Mouse (Mus musculus) forebrain, embryonic 14.5 days (tissue): ENCODE data around the gene Cep131. TPM values are rescaled to one million over a fixed set of nuclear protein-coding genes. Genes with fewer than 3 reads are reported as not detected.

Experiments used
- ATAC-seq: fragments of 200-750 bp; cut with Nextera tagmentation; 2 replicates; pipeline ENCODE4 v1.8.0; 2017; ENCODE audit warnings: mild to moderate bottlenecking, moderate library complexity
- DNase-seq: peaks from one replicate; pipeline ENCODE4 v3.0.0-alpha.2; 2015; ENCODE audit warnings: low spot score
- H3K27ac ChIP-seq: fragments of 300-500 bp; sonication (generic); 2 replicates; pipeline ENCODE4 v1.5.1; 2014; ENCODE audit warnings: low read depth, mild to moderate bottlenecking, control low read depth, low read length, moderate library complexity
- H3K27me3 ChIP-seq: fragments of 300-500 bp; sonication (generic); replicated peaks from 2 replicates; pipeline ENCODE4 v1.6.1; 2014; ENCODE audit warnings: low read length, control low read depth, mixed read lengths; ENCODE audit not compliant: control insufficient read depth, insufficient read depth
- H3K36me3 ChIP-seq: fragments of 300-500 bp; sonication (generic); 2 replicates; pipeline ENCODE4 v1.6.1; 2014; ENCODE audit warnings: low read length, control low read depth; ENCODE audit not compliant: control insufficient read depth, insufficient read depth
- H3K4me1 ChIP-seq: fragments of 300-500 bp; sonication (generic); 2 replicates; pipeline ENCODE4 v1.6.1; 2014; ENCODE audit warnings: antibody characterized with exemption, low read length, control low read depth; ENCODE audit not compliant: control insufficient read depth, insufficient read depth
- H3K4me2 ChIP-seq: fragments of 300-500 bp; sonication (generic); 2 replicates; pipeline ENCODE4 v1.6.1; 2014; ENCODE audit warnings: mild to moderate bottlenecking, control low read depth, low read length
- H3K4me3 ChIP-seq: fragments of 300-500 bp; sonication (generic); 2 replicates; pipeline ENCODE4 v1.5.1; 2014; ENCODE audit warnings: low read depth, low read length, control low read depth
- H3K9ac ChIP-seq: fragments of 300-500 bp; sonication (generic); 2 replicates; pipeline ENCODE4 v1.6.1; 2014; ENCODE audit warnings: mild to moderate bottlenecking, low read length, control low read depth, moderate library complexity
- H3K9me3 ChIP-seq: fragments of 300-500 bp; sonication (generic); replicated peaks from 2 replicates; pipeline ENCODE4 v1.6.1; 2016; ENCODE audit warnings: low read length, control low read depth, mixed read lengths; ENCODE audit not compliant: control insufficient read depth
- WGBS: fragments of 180-500 bp; shearing (Covaris S2); extraction: QIAGEN DNeasy Blood & Tissue Kit; methylation state at CpG from one replicate; pipeline ENCODE4 v1.1.7; 2014; 5-methylcytosine and 5-hydroxymethylcytosine counted together
- polyA plus RNA-seq: library from polyadenylated mRNA; unstranded; fragments of >200 nt; fragmentation: Nextera tagmentation; extraction: Ambion mirVana; gene quantifications from 2 replicates; pipeline ENCODE4 v1.2.1, GENCODE M21; 2014

Gene Cep131
- polyA plus RNA-seq, 1 experiment from 2014 or later = 27.2 TPM

- ATAC-seq (no peak), DNase-seq (no peak)
- Histone ChIP-seq H3K4me2 (no peak overlapping the region), H3K36me3 (peaks cover 63% of the 10 kb centered on the region), H3K4me3 (no peak overlapping the region), H3K27ac (no peak overlapping the region), H3K27me3 (no peaks in the 10 kb centered on the region), H3K4me1 (no peaks in the 10 kb centered on the region), H3K9me3 (no peaks in the 10 kb centered on the region), H3K9ac (no peak overlapping the region)
- WGBS = 85% methylated on average over 9 of the region's 9 CpGs
Observed at GRCm38 (mm10) chr11:120107796-120108195, 21.2 kb upstream of the Cep131 start.

GRCm38 (mm10) chr11:120107026-120107425, 20.4 kb upstream of the Cep131 start:
- WGBS = 82% methylated on average over 2 of the region's 2 CpGs
- DNase-seq = no peak

GRCm38 (mm10) chr11:120103431-120103997, 16.9 kb upstream of the Cep131 start:
- Histone ChIP-seq H3K4me3 (no peak overlapping the region), H3K9ac (no peak overlapping the region), H3K36me3 (peaks cover 47% of the 10 kb centered on the region), H3K9me3 (no peaks in the 10 kb centered on the region), H3K27me3 (no peaks in the 10 kb centered on the region), H3K4me2 (no peak overlapping the region), H3K27ac (no peak overlapping the region), H3K4me1 (peaks cover 4% of the 10 kb centered on the region; the same call in 1 of the 2 replicates)
- no peak for ATAC-seq
- DNase-seq = no peak
- WGBS = 96% methylated on average over 3 of the region's 3 CpGs

More at GRCm38 (mm10) chr11:120107026-120107425, 20.4 kb upstream of the Cep131 start:
- Histone ChIP-seq H3K9ac (no peak overlapping the region), H3K9me3 (no peaks in the 10 kb centered on the region), H3K36me3 (peaks cover 63% of the 10 kb centered on the region), H3K4me2 (no peak overlapping the region), H3K4me3 (no peak overlapping the region), H3K27me3 (no peaks in the 10 kb centered on the region), H3K4me1 (no peaks in the 10 kb centered on the region), H3K27ac (no peak overlapping the region)
- ATAC-seq = no peak

- no peaks in the 10 kb centered on the region for H3K27me3 ChIP-seq
- H3K4me2 ChIP-seq = no peak overlapping the region
- no peak overlapping the region for H3K27ac ChIP-seq
- no peak overlapping the region for H3K4me3 ChIP-seq
- ATAC-seq (no peak), DNase-seq (peak; percentile 81)
- 6% methylated on average over 3 of the region's 3 CpGs for WGBS
- peaks cover 37% of the 10 kb centered on the region for H3K36me3 ChIP-seq
- H3K9ac ChIP-seq = no peak overlapping the region
- H3K4me1 ChIP-seq = peaks cover 12% of the 10 kb centered on the region
- H3K9me3 ChIP-seq = no peaks in the 10 kb centered on the region
Observed at GRCm38 (mm10) chr11:120101036-120101435, 14.4 kb upstream of the Cep131 start.

- Histone ChIP-seq H3K36me3 (peaks cover 36% of the 10 kb centered on the region), H3K9me3 (no peaks in the 10 kb centered on the region), H3K27me3 (no peaks in the 10 kb centered on the region), H3K27ac (peak within 1 kb of the TSS; percentile 92), H3K4me1 (peaks cover 12% of the 10 kb centered on the region), H3K4me3 (peak within 1 kb of the TSS; percentile 81), H3K9ac (peak within 1 kb of the TSS; percentile 92), H3K4me2 (peak within 1 kb of the TSS; percentile 93)
- under 1% methylated on average over 74 of the region's 77 CpGs for WGBS
- ATAC-seq (peak; percentile 98), DNase-seq (peak; percentile 98)
Observed at GRCm38 (mm10) chr11:120098588-120099511, 12.2 kb upstream of the Cep131 start, which contains the start of the genes Tepsin and Ndufaf8. Gene Tepsin (minus strand): TSS chr11:120098731. Gene Ndufaf8 (plus strand): TSS chr11:120098928.

- DNase-seq = no peak
- Histone ChIP-seq H3K4me3 (no peak overlapping the region), H3K27ac (no peak overlapping the region), H3K27me3 (no peaks in the 10 kb centered on the region), H3K36me3 (peaks cover 62% of the 10 kb centered on the region), H3K4me1 (peaks cover 7% of the 10 kb centered on the region), H3K4me2 (no peak overlapping the region), H3K9me3 (no peaks in the 10 kb centered on the region), H3K9ac (no peak overlapping the region)
- 76% methylated on average over 23 of the region's 23 CpGs for WGBS
- no peak for ATAC-seq
Observed at GRCm38 (mm10) chr11:120092817-120093591, 6.4 kb upstream of the Cep131 start.

- no peak overlapping the region for H3K9ac ChIP-seq
- no peak overlapping the region for H3K27ac ChIP-seq
- ATAC-seq (no peak), DNase-seq (no peak)
- no peaks in the 10 kb centered on the region for H3K9me3 ChIP-seq
- H3K27me3 ChIP-seq = no peaks in the 10 kb centered on the region
- peaks cover 5% of the 10 kb centered on the region for H3K4me1 ChIP-seq
- WGBS = 91% methylated on average over 4 of the region's 4 CpGs
- H3K4me2 ChIP-seq = no peak overlapping the region
- peaks cover 54% of the 10 kb centered on the region for H3K36me3 ChIP-seq
- H3K4me3 ChIP-seq = no peak overlapping the region
Observed at GRCm38 (mm10) chr11:120090661-120091060, 4.0 kb upstream of the Cep131 start.

GRCm38 (mm10) chr11:120085891-120086627, 568 bp downstream of the Cep131 start:
- DNase-seq (peak; percentile 17), ATAC-seq (peak; percentile 44)
- H3K9ac ChIP-seq = peak overlapping the region; percentile 97
- H3K9me3 ChIP-seq = no peaks in the 10 kb centered on the region
- H3K4me1 ChIP-seq = peaks cover 10% of the 10 kb centered on the region
- peak overlapping the region; percentile 97 for H3K4me3 ChIP-seq
- H3K27me3 ChIP-seq = no peaks in the 10 kb centered on the region
- H3K36me3 ChIP-seq = peaks cover 30% of the 10 kb centered on the region
- under 1% methylated on average over 25 of the region's 25 CpGs for WGBS
- H3K4me2 ChIP-seq = peak overlapping the region; percentile 98
- peak overlapping the region; percentile 82; the same call in 1 of the 2 replicates for H3K27ac ChIP-seq
